Mouse (Mus musculus): ENCODE measurements around the gene Thada.

- TF ChIP-seq CTCF (IDR thresholded peaks at IDR 0.05), result no peak
- TF ChIP-seq POLR2A (IDR thresholded peaks at IDR 0.05; ENCODE audit: insufficient read depth, low read depth, low read length), result no peak
- TF ChIP-seq EP300 (IDR thresholded peaks at IDR 0.05; ENCODE audit: insufficient read depth, low read depth, low read length), result no peak
Measured at GRCm38 (mm10) chr17:84207611-84208010, 258.4 kb downstream of the Thada start.

All from heart, adult 2 months (tissue).